Mouse (Mus musculus) megakaryocyte-erythroid progenitor cell, adult 5-6 weeks (primary cell): ENCODE results near the gene Xrra1. TPM values are rescaled to one million over a fixed set of nuclear protein-coding genes. Genes with fewer than 3 reads are reported as not detected.
"Not testable (repeated sequence)": the region's sequence is repeated elsewhere in the genome, so short reads cannot be mapped to it uniquely, and the experiment has no call there.

Source experiments
- ATAC-seq: replicated peaks from 2 replicates; pipeline ENCODE4 v1.8.0; 2016; ENCODE audit warnings: mild to moderate bottlenecking, inconsistent platforms; ENCODE audit not compliant: severe bottlenecking, poor library complexity, low FRiP score, low TSS enrichment
- total RNA-seq, 2 experiments: library from RNA; stranded (forward) in 1 of 2; stranded (reverse) in 1 of 2; fragments of 200-1000, 215-1000 nt in 1 of 2; fragments of >200 nt in 1 of 2; fragmentation: Nextera tagmentation in 1 of 2; gene quantifications; 2 replicates each; pipeline ENCODE4 v1.2.3; 2014 to 2017

The Xrra1 gene
- total RNA-seq (2014; fragmentation: Nextera tagmentation) (0.07 TPM in 1 of 2 replicates, not detected in the other), total RNA-seq (2017) (not detected in 2 replicates)

DNA sequence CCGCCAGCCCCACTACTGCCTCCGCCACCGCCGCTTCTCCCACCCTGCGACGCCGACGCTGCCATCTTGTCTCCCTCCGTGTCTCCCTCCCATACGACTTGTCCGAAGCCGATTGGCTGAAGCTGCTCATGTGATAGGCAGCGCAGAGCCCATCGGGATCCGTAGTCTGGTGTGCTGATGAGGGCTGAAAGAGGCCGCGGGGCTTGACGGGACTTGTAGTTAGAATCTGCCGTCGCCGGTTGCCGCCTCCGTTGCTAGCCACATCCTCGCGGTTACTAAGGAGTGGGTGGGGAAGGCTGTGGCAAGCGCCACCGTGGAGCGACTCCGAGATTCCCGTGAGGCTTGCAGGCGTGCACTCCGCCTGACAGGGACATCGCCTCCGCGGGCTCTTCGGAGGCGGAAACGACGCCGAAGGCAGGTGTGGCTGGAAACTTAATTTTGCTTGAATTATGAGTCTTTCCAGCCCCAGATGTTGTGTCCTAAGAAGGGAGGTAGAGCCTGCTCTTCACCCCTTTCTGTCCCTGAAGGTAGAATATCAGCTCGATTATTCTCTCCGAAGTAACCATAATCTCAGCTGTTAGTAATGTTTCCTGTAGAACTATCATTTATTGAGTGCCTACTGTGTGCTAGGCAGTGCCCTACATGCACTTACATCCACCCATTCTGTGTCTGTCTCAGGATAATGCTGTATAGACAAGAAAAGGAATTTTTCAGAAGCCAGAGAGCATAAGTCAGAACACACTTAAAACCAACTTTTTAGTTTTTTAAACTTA lies at the start of gene Xrra1:
TSS of gene Xrra1 (plus strand) at position 304 of the 773 bp plus-strand sequence.
- peak; percentile 98 for ATAC-seq

DNA sequence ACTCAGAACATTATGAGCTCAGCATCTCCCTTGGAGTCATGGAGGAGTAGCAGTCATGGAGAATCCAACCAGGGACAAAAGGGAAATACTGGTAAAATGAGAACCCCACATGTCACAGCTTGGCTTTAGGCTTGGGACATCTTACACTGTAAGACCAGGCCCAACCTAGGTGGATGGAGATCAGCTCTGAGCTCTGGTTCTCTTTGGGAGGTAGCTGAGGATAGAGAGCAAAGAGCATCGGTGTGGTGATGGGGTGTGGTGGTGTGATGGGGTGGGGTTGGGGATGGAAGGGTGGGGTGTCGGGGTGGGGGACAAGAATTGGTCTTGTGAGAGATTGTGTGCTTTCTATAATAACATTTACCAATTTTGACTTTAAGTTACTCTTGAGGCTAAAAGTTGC lies 48.1 kb upstream of the Xrra1 start:
- ATAC-seq, result no peak

DNA sequence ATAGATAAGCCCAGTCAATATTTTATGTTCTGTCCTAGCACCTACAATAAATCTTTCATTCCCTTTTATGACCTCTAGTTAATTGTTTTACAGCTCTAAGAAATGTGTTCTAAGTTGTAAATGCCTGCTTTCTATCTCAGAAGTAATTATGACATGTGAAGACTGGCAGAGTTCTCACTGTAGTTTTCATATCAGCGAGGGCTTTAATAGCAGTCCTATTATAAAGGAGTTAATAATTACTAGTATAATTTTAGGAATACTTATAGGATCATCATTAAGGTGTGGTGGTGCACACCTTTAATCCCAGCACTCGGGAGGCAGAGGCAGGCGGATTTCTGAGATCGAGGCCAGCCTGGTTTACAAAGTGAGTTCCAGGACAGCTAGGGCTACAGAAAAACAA lies 47.3 kb upstream of the Xrra1 start:
- ATAC-seq, result no peak

GRCm38 (mm10) chr7:99813394-99813793 lies 45.5 kb upstream of the Xrra1 start:
- peak; percentile 47; the same call in 1 of the 2 replicates for ATAC-seq

- ATAC-seq, result not testable (repeated sequence)
These were observed 40.7 kb upstream of the Xrra1 start for GRCm38 (mm10) chr7:99818181-99818725.

- ATAC-seq, result no peak
These were observed 37.0 kb upstream of the Xrra1 start for GRCm38 (mm10) chr7:99821953-99822352.

DNA sequence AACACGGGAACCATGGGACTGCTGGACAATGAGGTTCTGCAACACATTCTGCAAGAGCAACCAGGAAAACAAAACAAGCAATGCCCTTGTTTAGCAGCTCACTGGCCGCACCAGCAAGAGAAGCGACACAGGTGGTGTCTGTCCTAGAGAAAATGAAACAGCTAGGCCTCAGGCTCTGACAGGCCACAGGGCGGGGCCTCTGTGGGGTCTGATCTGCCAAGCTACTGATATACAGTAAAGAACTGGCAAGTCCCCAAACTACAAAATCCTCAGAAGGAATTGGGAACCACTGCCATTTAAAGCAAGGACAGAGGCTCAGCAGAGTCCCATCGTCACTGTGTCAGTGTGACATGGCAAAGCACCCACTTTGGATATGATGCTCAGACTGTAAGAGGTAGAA lies 36.5 kb upstream of the Xrra1 start:
- ATAC-seq, result peak; percentile 66

- no peak for ATAC-seq
These were observed 35.8 kb upstream of the Xrra1 start for GRCm38 (mm10) chr7:99823045-99823663.

GRCm38 (mm10) chr7:99824649-99825483 lies 34.0 kb upstream of the Xrra1 start:
- peak; percentile 56 for ATAC-seq

GRCm38 (mm10) chr7:99825511-99825910 lies 33.4 kb upstream of the Xrra1 start:
- ATAC-seq, result peak; percentile 10; the same call in 1 of the 2 replicates

- no peak for ATAC-seq
These were observed 32.8 kb upstream of the Xrra1 start for GRCm38 (mm10) chr7:99826096-99826495.

DNA sequence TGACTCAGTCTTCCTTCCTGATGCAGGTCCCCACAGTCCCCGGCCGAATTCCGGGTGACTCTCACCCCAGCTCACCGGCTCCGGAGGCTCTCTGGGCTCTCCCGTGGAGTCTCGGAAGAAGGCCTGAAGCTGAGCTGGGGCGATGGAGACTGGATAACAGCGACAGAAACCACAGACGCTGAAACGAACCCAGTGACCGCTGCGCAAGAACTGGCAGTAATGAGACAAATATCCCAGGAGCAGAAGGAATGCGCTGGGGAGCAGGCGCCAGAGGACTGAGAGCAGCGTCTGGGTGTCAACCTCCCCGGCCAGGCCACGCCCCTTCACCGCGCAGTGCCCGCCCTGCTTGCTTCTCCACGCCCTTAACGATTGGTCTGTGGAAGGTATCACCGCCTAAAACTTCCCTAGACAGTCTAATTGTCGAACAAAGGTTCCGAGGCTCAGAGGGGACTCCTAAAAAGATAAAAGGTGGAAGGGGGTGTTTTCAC lies 30.8 kb upstream of the Xrra1 start, which contains the start of gene Neu3:
TSS of gene Neu3 (minus strand) at position 335 of the 488 bp plus-strand sequence.
- ATAC-seq, result peak; percentile 92

- no peak for ATAC-seq
These were observed 25.6 kb upstream of the Xrra1 start for GRCm38 (mm10) chr7:99833115-99833845.

DNA sequence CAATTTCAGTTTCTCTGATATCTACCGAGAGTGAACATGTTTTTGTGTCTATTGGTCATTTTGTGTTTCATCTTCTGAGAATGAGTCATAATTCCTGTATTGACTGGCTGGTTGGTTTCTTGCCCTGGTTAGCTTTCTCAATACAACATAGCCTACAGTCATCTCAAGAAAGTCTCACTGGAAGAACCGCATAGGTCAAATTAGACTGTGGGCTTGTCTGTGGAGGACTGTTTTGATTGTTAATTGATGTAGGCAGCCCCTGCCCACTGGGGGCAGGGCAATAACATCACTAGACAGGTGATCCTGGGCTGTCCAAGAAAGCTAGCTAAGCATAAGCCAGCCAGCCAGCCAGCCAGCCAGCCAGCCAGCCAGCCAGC lies 25.1 kb upstream of the Xrra1 start:
- ATAC-seq, result no peak

DNA sequence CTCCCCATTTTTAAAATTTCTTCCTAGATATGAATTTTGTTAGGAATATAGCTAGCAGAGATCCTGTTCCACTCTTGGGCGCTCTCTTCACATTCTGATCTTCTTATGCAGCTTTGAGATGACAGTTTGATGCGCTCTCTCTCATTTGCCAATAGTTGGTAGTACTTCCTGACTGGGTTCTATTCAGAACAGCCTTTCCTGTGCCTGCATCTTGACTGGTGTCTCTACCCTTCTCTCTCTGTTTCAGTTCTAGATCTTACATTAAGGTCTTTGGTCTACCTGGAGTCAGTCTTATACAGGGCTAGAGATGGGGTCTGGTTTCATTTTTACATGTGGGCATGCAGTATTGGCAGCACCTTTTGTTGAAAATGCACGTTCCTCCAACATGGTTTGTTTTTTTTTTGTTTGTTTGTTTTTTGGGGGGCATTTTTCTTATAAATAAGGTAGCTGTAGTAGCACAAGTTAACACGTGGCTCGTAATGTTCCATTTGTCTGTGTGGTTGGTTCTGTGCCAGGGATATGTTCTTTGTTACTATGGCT lies 24.5 kb upstream of the Xrra1 start:
- ATAC-seq, result no peak

DNA sequence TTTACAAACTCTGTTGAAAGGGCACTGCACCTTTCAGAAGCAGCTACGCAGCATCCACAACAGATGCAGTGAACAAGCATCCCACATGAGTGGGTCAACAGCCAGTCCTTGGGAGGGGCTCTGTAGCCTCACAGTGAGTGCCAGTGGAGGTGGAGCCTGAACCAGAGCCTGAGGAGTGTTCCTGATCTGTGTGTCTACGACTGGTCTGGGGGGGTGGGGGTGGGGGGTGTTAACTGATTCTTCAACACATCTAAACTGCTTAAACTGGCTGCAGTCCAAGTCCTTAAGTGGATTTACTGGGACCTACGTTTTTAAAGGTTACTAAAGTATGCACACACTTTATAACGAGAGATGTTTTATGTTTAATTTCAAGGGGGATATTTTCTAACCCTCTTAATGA lies 22.1 kb upstream of the Xrra1 start:
- no peak for ATAC-seq

DNA sequence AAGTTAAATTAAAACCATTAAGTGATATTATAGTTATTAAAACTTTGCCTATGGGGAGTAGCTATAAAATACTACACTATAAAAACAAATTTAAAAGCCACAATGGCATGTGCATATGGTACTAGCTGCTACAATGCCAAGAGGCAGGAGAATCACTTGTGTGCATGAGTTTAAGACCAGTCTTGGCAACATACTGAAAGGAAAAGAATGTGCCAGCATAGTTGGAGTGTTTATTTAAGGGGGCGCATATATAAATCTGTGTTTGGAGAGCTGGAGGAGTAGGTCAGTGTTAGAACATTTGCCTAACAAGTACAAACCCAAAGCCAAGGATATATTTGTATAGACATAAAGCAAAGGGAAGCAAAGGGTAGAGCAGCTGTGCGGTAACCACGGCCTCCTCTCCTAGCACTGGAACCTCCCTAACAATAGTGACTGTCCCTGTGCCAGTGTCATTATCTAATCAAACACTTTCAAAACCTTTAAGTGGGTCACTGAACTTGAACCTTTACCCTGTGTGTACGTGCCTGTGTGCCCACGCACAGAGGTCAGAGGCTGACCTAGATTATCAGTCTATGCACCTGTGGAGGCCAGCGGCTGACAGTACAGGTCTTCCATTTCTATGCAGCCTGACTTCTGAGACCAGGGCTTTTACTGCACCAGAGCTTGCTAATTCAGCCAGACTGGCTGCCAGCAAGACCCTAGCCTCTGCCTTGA lies 21.4 kb upstream of the Xrra1 start:
- ATAC-seq, result 0 out of 2 replicates have a peak, but pooled peaks have one; percentile 16

GRCm38 (mm10) chr7:99838241-99838640 lies 20.7 kb upstream of the Xrra1 start:
- ATAC-seq, result no peak
